Mouse (Mus musculus) bone marrow, adult 2 months (tissue): ENCODE data around the gene Clec2h. TPM values are rescaled to one million over a fixed set of nuclear protein-coding genes. Genes with fewer than 3 reads are reported as not detected.
"Not testable (repeated sequence)": the region's sequence is repeated elsewhere in the genome, so short reads cannot be mapped to it uniquely, and the experiment has no call there.

Source experiments
- H3K27ac ChIP-seq: fragments of 200-500 bp; 2 replicates; pipeline ENCODE4 v1.5.1; 2012; ENCODE audit warnings: low read depth, mild to moderate bottlenecking, control low read depth, inconsistent platforms, low read length; ENCODE audit not compliant: control insufficient read depth, poor library complexity, insufficient read depth
- H3K4me1 ChIP-seq: fragments of 200-500 bp; 2 replicates; pipeline ENCODE4 v1.6.1; 2011; ENCODE audit warnings: low read length; ENCODE audit not compliant: control insufficient read depth, insufficient read depth
- H3K4me3 ChIP-seq: fragments of 200-500 bp; replicated peaks from 2 replicates; pipeline ENCODE3; 2011; ENCODE audit warnings: mild to moderate bottlenecking, low read depth, low read length, control low read depth; ENCODE audit not compliant: control insufficient read depth
- CTCF ChIP-seq: fragments of 200-500 bp; IDR thresholded peaks from 2 replicates; pipeline ENCODE4 v1.5.1; 2011; ENCODE audit warnings: low read length, control low read depth; ENCODE audit not compliant: control insufficient read depth, insufficient read depth
- POLR2A ChIP-seq: fragments of 200-500 bp; IDR thresholded peaks from 2 replicates; pipeline ENCODE4 v1.6.1; 2011; ENCODE audit warnings: low read depth, mild to moderate bottlenecking, control low read depth, low read length, borderline replicate concordance; ENCODE audit not compliant: control insufficient read depth
- WGBS: fragments of 180-500 bp; shearing (Covaris S2); methylation state at CpG from one replicate; pipeline ENCODE4 v1.1.7; 2018; 5-methylcytosine and 5-hydroxymethylcytosine counted together
- polyA plus RNA-seq: library from polyadenylated mRNA; stranded (reverse); fragments of >200 nt; gene quantifications from 2 replicates; pipeline ENCODE4 v1.2.4, GENCODE M21; 2011; ENCODE audit warnings: low replicate concordance; ENCODE audit not compliant: missing spikeins, insufficient read depth, insufficient read length

Clec2h gene
- polyA plus RNA-seq, 1 experiment: not detected

GRCm38 (mm10) chr6:128641116-128641716 lies 21.0 kb upstream of the Clec2h start:
- no peak for TF ChIP-seq CTCF
- TF ChIP-seq POLR2A: no peak
- Histone ChIP-seq H3K4me1 (no peaks in the 10 kb centered on the region; the same call in 1 of the 2 replicates), H3K27ac (no peak overlapping the region), H3K4me3 (no peak overlapping the region)
- 75% methylated on average over 2 of the region's 2 CpGs for WGBS

- no peaks in the 10 kb centered on the region; the same call in none of the 2 replicates for H3K4me1 ChIP-seq
- 23% methylated on average over 2 of the region's 2 CpGs for WGBS
- no peak overlapping the region for H3K27ac ChIP-seq
- H3K4me3 ChIP-seq: no peak overlapping the region
- TF ChIP-seq POLR2A (no peak), CTCF (no peak)
Observed at GRCm38 (mm10) chr6:128643999-128644398, 18.2 kb upstream of the Clec2h start.

GRCm38 (mm10) chr6:128644694-128645093 lies 17.5 kb upstream of the Clec2h start:
- H3K4me3 ChIP-seq, H3K27ac ChIP-seq, H3K4me1 ChIP-seq: not testable (repeated sequence)
- WGBS: 93% methylated on average over 20 of the region's 20 CpGs

- not testable (repeated sequence) for H3K27ac ChIP-seq, H3K4me3 ChIP-seq, H3K4me1 ChIP-seq
- WGBS: 90% methylated on average over 12 of the region's 12 CpGs
Observed at GRCm38 (mm10) chr6:128645708-128646107, 16.5 kb upstream of the Clec2h start.

GRCm38 (mm10) chr6:128649681-128650080 lies 12.5 kb upstream of the Clec2h start:
- TF ChIP-seq CTCF: no peak
- TF ChIP-seq POLR2A: no peak
- H3K4me3 ChIP-seq: no peak overlapping the region
- 84% methylated on average over 3 of the region's 3 CpGs for WGBS
- H3K27ac ChIP-seq: no peak overlapping the region
- no peaks in the 10 kb centered on the region; the same call in none of the 2 replicates for H3K4me1 ChIP-seq

- Histone ChIP-seq H3K4me1 (no peaks in the 10 kb centered on the region; the same call in 1 of the 2 replicates), H3K4me3 (no peak overlapping the region), H3K27ac (no peak overlapping the region)
- WGBS: 75% methylated on average over 1 of the region's 1 CpGs
- TF ChIP-seq CTCF: no peak
- no peak for TF ChIP-seq POLR2A
Observed at GRCm38 (mm10) chr6:128650187-128650586, 12.0 kb upstream of the Clec2h start.

- not testable (repeated sequence) for H3K4me1 ChIP-seq, H3K4me3 ChIP-seq, H3K27ac ChIP-seq
- WGBS: 83% methylated on average over 7 of the region's 7 CpGs
Observed at GRCm38 (mm10) chr6:128650827-128651226, 11.4 kb upstream of the Clec2h start.

GRCm38 (mm10) chr6:128652938-128653337 lies 9.2 kb upstream of the Clec2h start:
- TF ChIP-seq CTCF: no peak
- no peak for TF ChIP-seq POLR2A
- WGBS: 91% methylated on average over 1 of the region's 1 CpGs
- Histone ChIP-seq H3K4me3 (no peak overlapping the region), H3K27ac (no peak overlapping the region), H3K4me1 (no peaks in the 10 kb centered on the region; the same call in 1 of the 2 replicates)

- 82% methylated on average over 1 of the region's 1 CpGs for WGBS
- TF ChIP-seq POLR2A (no peak), CTCF (no peak)
- H3K4me3 ChIP-seq: no peak overlapping the region
- no peaks in the 10 kb centered on the region for H3K4me1 ChIP-seq
- H3K27ac ChIP-seq: no peak overlapping the region
Observed at GRCm38 (mm10) chr6:128661249-128661648, 936 bp upstream of the Clec2h start.

GRCm38 (mm10) chr6:128669936-128670335 lies 7.8 kb downstream of the Clec2h start:
- Histone ChIP-seq H3K4me1 (no peaks in the 10 kb centered on the region), H3K27ac (no peak overlapping the region), H3K4me3 (no peak overlapping the region)
- WGBS: 68% methylated on average over 4 of the region's 4 CpGs
- TF ChIP-seq CTCF: no peak
- TF ChIP-seq POLR2A: no peak
